ENCODE assay signal across 22 mouse cellular contexts in genomic region chr5:53091331-53091730, GRCm38 (mm10). TPM values are rescaled to one million over a fixed set of nuclear protein-coding genes. Genes with fewer than 3 reads are reported as not detected.
DNase-seq lines count a peak whose midpoint lies in the region; ATAC-seq lines count a peak whose summit lies in the region.
"Had no signal": no experiment of that assay in that cellular context is flagged by ENCODE, and none has a peak within 500 bp of the region (broad histone marks: within the 10 kb centered on the region; RNA-seq: fewer than 3 reads in every experiment).

No protein-coding gene starts in this region.

- ATAC-seq in frontal cortex, adult (ENCODE audit: low TSS enrichment) = peak; percentile 50
- no peak for ATAC-seq in CD4-positive, CD25-positive, alpha-beta regulatory T cell, adult 4 months
- ATAC-seq: activated CD4-positive, CD25-positive, alpha-beta regulatory T cell, adult 4 months; forebrain, embryonic 13.5 days; forebrain, embryonic 15.5 days; forebrain, postnatal 0 days; Patski had no signal

- no peak for DNase-seq in frontal cortex, postnatal 36 days (ENCODE audit: low spot score in 2 of 2)
- peak; percentile 69 for DNase-seq in Muller cell, postnatal 12 days (ENCODE audit: inconsistent ontology term)
- DNase-seq in brain, adult 2 months (ENCODE audit: low read depth, low spot score) = peak; percentile 43
- no peak for DNase-seq in embryo, embryonic 10.5 days (ENCODE audit: low spot score)
- DNase-seq: adrenal gland, adult 8-10 months; adrenal gland, postnatal 14 days; adrenal gland, postnatal 36 days; B cell, adult 2 months; cerebellum, adult 11 months; cerebellum, adult 18-20 months; cerebellum, adult 8-10 months; cerebellum, adult 9-11 months; cerebellum, postnatal 14 days; cerebellum, postnatal 36 days; forebrain, postnatal 0 days had no signal

RNA-seq across cellular contexts. Expression of gene Slc34a2, which starts 53.5 kb away (rescaled TPM):
- not detected for polyA plus RNA-seq in CD4-positive, CD25-positive, alpha-beta regulatory T cell, adult 4 months (2017; shearing (Covaris generic))
- polyA plus RNA-seq: activated CD4-positive, CD25-positive, alpha-beta regulatory T cell, adult 4 months; forebrain, embryonic 11.5 days; forebrain, embryonic 13.5 days; forebrain, embryonic 15.5 days; forebrain, postnatal 0 days had no signal

Comparison
In these comparisons a context has a peak if more than half of its experiments do, and no peak if none do; other contexts are left out.
1. DNase-seq: peak in Muller cell, postnatal 12 days (single experiment) and brain, adult 2 months (single experiment); none in frontal cortex, postnatal 36 days (0 of 2) and embryo, embryonic 10.5 days (single experiment).